Mouse (Mus musculus): Measurements from ENCODE around the gene Ube3b. TPM values are rescaled to one million over a fixed set of nuclear protein-coding genes. Genes with fewer than 3 reads are reported as not detected.
A peak's percentile ranks its signal among the peaks of the same experiment; 100 is the strongest.

Ube3b gene
- 42.1 TPM for polyA plus RNA-seq (2012; fragmentation: generic; extraction: Trizol)
- long read RNA-seq, experiment 1, full-length matches to known transcripts, result 4 of 14 reads
- long read RNA-seq, experiment 1, partial matches to known transcripts, result 9 of 14 reads
- long read RNA-seq, experiment 1, other reads (novel, unspliced or antisense), result 1 of 14 reads
- long read RNA-seq, experiment 2, full-length matches to known transcripts, result 107 of 146 reads
- long read RNA-seq, experiment 2, partial matches to known transcripts, result 20 of 146 reads
- long read RNA-seq, experiment 2, other reads (novel, unspliced or antisense), result 19 of 146 reads

DNA sequence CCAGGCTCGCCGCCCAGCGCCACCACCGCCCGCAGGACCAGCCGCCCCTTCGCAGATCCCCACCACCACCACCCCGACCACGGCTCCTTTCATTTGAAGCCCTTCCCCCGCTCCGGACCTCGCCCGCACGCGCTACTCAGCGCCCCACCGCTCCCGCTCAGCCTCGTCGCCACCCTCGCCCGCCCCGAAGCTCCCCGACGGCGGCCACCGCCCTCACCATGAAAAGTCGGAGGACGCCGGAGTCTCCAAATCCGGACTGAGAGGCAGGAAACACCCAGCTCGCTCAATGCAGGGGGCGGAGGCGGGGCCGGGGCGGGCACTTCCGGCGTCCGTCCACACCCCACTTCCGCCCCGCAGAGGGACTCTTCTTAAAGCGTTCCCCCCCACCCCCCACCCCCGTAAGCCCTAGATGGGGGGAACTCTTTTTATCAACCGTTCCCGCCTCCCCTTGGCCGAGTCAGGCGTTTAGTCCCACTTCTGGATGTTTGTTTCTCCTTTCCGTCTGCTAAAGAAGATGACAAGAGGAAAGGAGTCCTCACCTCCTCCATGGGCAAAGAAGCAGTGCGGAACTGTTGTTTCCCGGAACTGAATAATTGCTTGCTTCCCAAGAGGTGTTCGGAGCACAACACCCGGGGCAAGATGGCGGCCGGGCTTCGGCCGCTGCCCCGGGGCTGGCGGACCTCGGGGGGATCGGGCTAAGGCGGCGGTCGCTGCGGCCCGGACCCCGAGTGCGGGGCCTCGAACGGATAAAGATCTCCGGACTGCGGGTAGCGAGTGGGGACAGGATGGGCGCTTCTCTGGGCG, at the start of gene Ube3b, which contains the start of gene Kctd10:
TSS of gene Ube3b (plus strand) at position 399 of the 804 bp plus-strand sequence.
TSS of gene Kctd10 (minus strand) at position 300 of the 804 bp plus-strand sequence.
- TF ChIP-seq MYOD1 (IDR thresholded peaks at IDR 0.05; ENCODE audit: control insufficient read depth, insufficient read length, low read depth) (no peak), CEBPB (IDR thresholded peaks at IDR 0.05; ENCODE audit: low read depth) (no peak), MAX (IDR thresholded peaks at IDR 0.05) (no peak), USF1 (IDR thresholded peaks at IDR 0.05; ENCODE audit: low read depth) (no peak), CTCF (IDR thresholded peaks at IDR 0.05; ENCODE audit: control insufficient read depth, insufficient read depth, insufficient read length) (no peak), FOSL1 (IDR thresholded peaks at IDR 0.05; ENCODE audit: insufficient read depth, low read length, poor library complexity, severe bottlenecking) (no peak), MYOG (IDR thresholded peaks at IDR 0.05; ENCODE audit: control insufficient read depth, extremely low read depth, insufficient read length) (no peak)
- Histone ChIP-seq H3K36me3 (ENCODE audit: control insufficient read depth, insufficient read depth) (peaks cover 29% of the 10 kb centered on the region), H3K79me3 (ENCODE audit: low read depth) (peaks cover 78% of the 10 kb centered on the region), H3K4me3 (ENCODE audit: insufficient read depth, poor library complexity, severe bottlenecking) (peak within 1 kb of the TSS; percentile 86), H3K27me3 (ENCODE audit: control insufficient read depth, insufficient read depth, insufficient read length) (no peaks in the 10 kb centered on the region), H3K79me2 (ENCODE audit: control insufficient read depth, insufficient read depth) (peaks cover 92% of the 10 kb centered on the region), H3ac (ENCODE audit: control insufficient read depth, insufficient read length, low read depth) (peak within 1 kb of the TSS; percentile 85)

- Histone ChIP-seq H3ac (ENCODE audit: control insufficient read depth, insufficient read length, low read depth) (no peak overlapping the region), H3K27me3 (ENCODE audit: control insufficient read depth, insufficient read depth, insufficient read length) (peaks cover 8% of the 10 kb centered on the region), H3K4me3 (ENCODE audit: insufficient read depth, poor library complexity, severe bottlenecking) (no peak overlapping the region), H3K36me3 (ENCODE audit: control insufficient read depth, insufficient read depth) (no peaks in the 10 kb centered on the region), H3K79me3 (ENCODE audit: low read depth) (no peaks in the 10 kb centered on the region), H3K79me2 (ENCODE audit: control insufficient read depth, insufficient read depth) (no peaks in the 10 kb centered on the region)
- TF ChIP-seq CTCF (IDR thresholded peaks at IDR 0.05; ENCODE audit: control insufficient read depth, insufficient read depth, insufficient read length) (no peak), MAX (IDR thresholded peaks at IDR 0.05) (no peak), USF1 (IDR thresholded peaks at IDR 0.05; ENCODE audit: low read depth) (no peak), CEBPB (IDR thresholded peaks at IDR 0.05; ENCODE audit: low read depth) (no peak), FOSL1 (IDR thresholded peaks at IDR 0.05; ENCODE audit: insufficient read depth, low read length, poor library complexity, severe bottlenecking) (no peak), MYOG (IDR thresholded peaks at IDR 0.05; ENCODE audit: control insufficient read depth, extremely low read depth, insufficient read length) (no peak), MYOD1 (IDR thresholded peaks at IDR 0.05; ENCODE audit: control insufficient read depth, insufficient read length, low read depth) (no peak)
Observed at GRCm38 (mm10) chr5:114342996-114343395, 37.4 kb upstream of the Ube3b start.

- H3K36me3 ChIP-seq (ENCODE audit: control insufficient read depth, insufficient read depth), result no peaks in the 10 kb centered on the region
- TF ChIP-seq MYOD1 (IDR thresholded peaks at IDR 0.05; ENCODE audit: control insufficient read depth, insufficient read length, low read depth) (no peak), MAX (IDR thresholded peaks at IDR 0.05) (no peak), FOSL1 (IDR thresholded peaks at IDR 0.05; ENCODE audit: insufficient read depth, low read length, poor library complexity, severe bottlenecking) (no peak), CTCF (IDR thresholded peaks at IDR 0.05; ENCODE audit: control insufficient read depth, insufficient read depth, insufficient read length) (no peak), CEBPB (IDR thresholded peaks at IDR 0.05; ENCODE audit: low read depth) (no peak), MYOG (IDR thresholded peaks at IDR 0.05; ENCODE audit: control insufficient read depth, extremely low read depth, insufficient read length) (no peak), USF1 (IDR thresholded peaks at IDR 0.05; ENCODE audit: low read depth) (no peak)
- H3K4me3 ChIP-seq (ENCODE audit: insufficient read depth, poor library complexity, severe bottlenecking), result no peak overlapping the region
- H3K79me2 ChIP-seq (ENCODE audit: control insufficient read depth, insufficient read depth), result no peaks in the 10 kb centered on the region
- H3K27me3 ChIP-seq (ENCODE audit: control insufficient read depth, insufficient read depth, insufficient read length), result peaks cover 8% of the 10 kb centered on the region
- no peaks in the 10 kb centered on the region for H3K79me3 ChIP-seq (ENCODE audit: low read depth)
- no peak overlapping the region for H3ac ChIP-seq (ENCODE audit: control insufficient read depth, insufficient read length, low read depth)
Observed at GRCm38 (mm10) chr5:114343612-114344011, 36.8 kb upstream of the Ube3b start.

- Histone ChIP-seq H3K27me3 (ENCODE audit: control insufficient read depth, insufficient read depth, insufficient read length) (peaks cover 25% of the 10 kb centered on the region), H3K36me3 (ENCODE audit: control insufficient read depth, insufficient read depth) (no peaks in the 10 kb centered on the region), H3ac (ENCODE audit: control insufficient read depth, insufficient read length, low read depth) (no peak overlapping the region), H3K4me3 (ENCODE audit: insufficient read depth, poor library complexity, severe bottlenecking) (no peak overlapping the region), H3K79me2 (ENCODE audit: control insufficient read depth, insufficient read depth) (no peaks in the 10 kb centered on the region), H3K79me3 (ENCODE audit: low read depth) (no peaks in the 10 kb centered on the region)
- no peak for TF ChIP-seq MYOG (IDR thresholded peaks at IDR 0.05; ENCODE audit: control insufficient read depth, extremely low read depth, insufficient read length)
- no peak for TF ChIP-seq MYOD1 (IDR thresholded peaks at IDR 0.05; ENCODE audit: control insufficient read depth, insufficient read length, low read depth)
- TF ChIP-seq FOSL1 (IDR thresholded peaks at IDR 0.05; ENCODE audit: insufficient read depth, low read length, poor library complexity, severe bottlenecking), result no peak
- TF ChIP-seq USF1 (IDR thresholded peaks at IDR 0.05; ENCODE audit: low read depth), result no peak
- TF ChIP-seq MAX (IDR thresholded peaks at IDR 0.05), result no peak
- no peak for TF ChIP-seq CEBPB (IDR thresholded peaks at IDR 0.05; ENCODE audit: low read depth)
- TF ChIP-seq CTCF (IDR thresholded peaks at IDR 0.05; ENCODE audit: control insufficient read depth, insufficient read depth, insufficient read length), result no peak
Observed at GRCm38 (mm10) chr5:114345538-114345937, 34.9 kb upstream of the Ube3b start.

DNA sequence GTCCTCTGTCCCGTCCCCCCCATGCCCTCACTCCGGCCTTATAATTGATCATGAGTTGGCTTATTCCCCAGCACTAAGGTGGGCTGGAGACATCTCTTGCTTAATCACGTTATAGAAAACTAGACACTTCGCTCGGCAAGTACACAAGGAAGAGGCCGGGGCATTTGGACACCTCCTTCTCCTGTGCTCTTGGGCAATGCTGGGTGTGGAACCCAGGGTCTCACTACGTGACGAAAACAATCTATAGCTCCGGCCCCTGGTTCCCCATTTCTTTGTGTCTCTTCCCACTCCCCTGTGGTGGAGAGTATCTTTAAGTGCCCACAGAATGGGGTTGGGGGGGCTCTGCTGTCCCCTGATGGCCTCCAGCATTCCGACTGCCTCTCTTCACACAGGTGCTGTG, 33.4 kb upstream of the Ube3b start:
- no peaks in the 10 kb centered on the region for H3K36me3 ChIP-seq (ENCODE audit: control insufficient read depth, insufficient read depth)
- TF ChIP-seq USF1 (IDR thresholded peaks at IDR 0.05; ENCODE audit: low read depth) (no peak), MAX (IDR thresholded peaks at IDR 0.05) (no peak), CTCF (IDR thresholded peaks at IDR 0.05; ENCODE audit: control insufficient read depth, insufficient read depth, insufficient read length) (no peak), CEBPB (IDR thresholded peaks at IDR 0.05; ENCODE audit: low read depth) (no peak), MYOD1 (IDR thresholded peaks at IDR 0.05; ENCODE audit: control insufficient read depth, insufficient read length, low read depth) (no peak)
- no peak overlapping the region for H3K4me3 ChIP-seq (ENCODE audit: insufficient read depth, poor library complexity, severe bottlenecking)
- peaks cover 36% of the 10 kb centered on the region for H3K27me3 ChIP-seq (ENCODE audit: control insufficient read depth, insufficient read depth, insufficient read length)
- H3ac ChIP-seq (ENCODE audit: control insufficient read depth, insufficient read length, low read depth), result no peak overlapping the region
- no peaks in the 10 kb centered on the region for H3K79me3 ChIP-seq (ENCODE audit: low read depth)
- H3K79me2 ChIP-seq (ENCODE audit: control insufficient read depth, insufficient read depth), result no peaks in the 10 kb centered on the region
